Mouse (Mus musculus) common myeloid progenitor, adult 5-6 weeks (primary cell): ENCODE results near the gene Usp18. TPM values are rescaled to one million over a fixed set of nuclear protein-coding genes. Genes with fewer than 3 reads are reported as not detected.

Source experiments
- ATAC-seq: replicated peaks from 2 replicates; pipeline ENCODE4 v1.8.0; 2016; ENCODE audit warnings: low read depth, mild to moderate bottlenecking, moderate TSS enrichment, inconsistent platforms; ENCODE audit not compliant: poor library complexity, severe bottlenecking
- total RNA-seq: library from RNA; stranded (forward); fragments of 200-1000, 187-1606 nt; gene quantifications from 2 replicates; pipeline ENCODE4 v1.2.3, GENCODE M21; 2017

Usp18 gene
- total RNA-seq = 2.6 and 9.0 TPM in 2 replicates

GRCm38 (mm10) chr6:121245127-121246036 is at the start of gene Usp18:
Gene Usp18 (plus strand): TSS chr6:121245906.
- peak; percentile 94 for ATAC-seq

- ATAC-seq = no peak
Measured at GRCm38 (mm10) chr6:121197807-121198365, 47.8 kb upstream of the Usp18 start.

GRCm38 (mm10) chr6:121200458-121200857 is 45.2 kb upstream of the Usp18 start:
- no peak for ATAC-seq

- no peak for ATAC-seq
Measured at GRCm38 (mm10) chr6:121202026-121202425, 43.7 kb upstream of the Usp18 start.

GRCm38 (mm10) chr6:121206481-121206880 is 39.2 kb upstream of the Usp18 start:
- ATAC-seq = no peak

- ATAC-seq = no peak
Measured at GRCm38 (mm10) chr6:121209584-121209983, 36.1 kb upstream of the Usp18 start.

DNA sequence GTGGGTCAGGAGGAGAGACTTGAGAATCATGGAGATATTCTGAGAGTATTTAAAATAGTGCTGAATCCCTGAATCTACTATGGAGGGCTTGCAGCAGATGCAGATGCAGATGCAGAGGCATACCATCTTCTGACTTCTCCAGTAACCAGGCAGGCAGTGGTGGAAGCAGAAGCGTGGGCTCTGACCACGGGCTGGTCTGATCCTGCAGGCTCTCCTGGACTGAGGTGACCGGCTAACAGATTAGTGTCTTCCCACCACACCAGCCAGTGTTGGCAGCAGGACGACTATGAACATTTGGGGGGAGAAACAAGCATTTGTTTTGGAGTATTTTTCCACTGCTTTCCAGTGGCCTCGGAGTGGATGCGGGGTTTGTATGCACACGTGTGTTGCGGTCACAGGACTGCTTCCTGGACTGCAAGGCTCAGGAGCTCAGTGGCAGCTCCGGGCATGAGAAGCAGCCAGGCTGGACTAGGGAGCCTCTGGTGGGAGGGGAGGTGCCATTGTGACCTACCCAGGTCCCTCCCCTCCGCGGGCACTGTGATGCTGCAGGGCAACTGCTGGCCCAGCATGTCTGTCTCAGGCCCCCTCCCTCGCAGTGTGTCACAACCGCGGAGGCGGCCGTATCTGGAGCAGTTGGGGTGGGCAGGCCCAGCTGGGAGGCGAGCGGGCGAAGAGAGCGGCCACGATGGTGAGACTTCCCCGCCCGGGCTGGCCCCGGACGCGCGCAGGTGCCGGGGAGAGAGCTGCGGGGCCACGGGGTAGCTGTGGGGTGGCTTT is 35.4 kb upstream of the Usp18 start, which contains the start of gene Tuba8:
Gene Tuba8 (plus strand): TSS at position 548 of the 777 bp plus-strand sequence.
- ATAC-seq = peak; percentile 69

DNA sequence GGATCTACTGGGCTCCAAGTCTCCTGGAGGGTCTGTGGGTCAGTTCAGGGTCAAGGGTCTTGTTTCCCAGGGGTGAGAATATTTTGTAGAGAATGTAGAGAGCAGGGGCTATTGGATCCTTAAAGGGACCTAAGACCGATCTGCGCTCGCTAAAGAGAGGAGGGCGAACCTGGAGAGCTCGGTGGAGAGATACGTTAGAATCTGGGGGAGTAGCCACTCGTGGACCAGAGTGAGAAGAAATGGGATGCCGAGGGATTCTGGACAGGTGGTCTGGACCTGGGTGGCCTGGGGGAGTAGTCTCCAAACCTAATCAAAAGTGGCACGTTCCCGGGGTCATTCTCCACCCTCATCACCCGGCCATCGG is 34.8 kb upstream of the Usp18 start:
- ATAC-seq = no peak

- ATAC-seq = no peak
Measured at GRCm38 (mm10) chr6:121211743-121212142, 34.0 kb upstream of the Usp18 start.

DNA sequence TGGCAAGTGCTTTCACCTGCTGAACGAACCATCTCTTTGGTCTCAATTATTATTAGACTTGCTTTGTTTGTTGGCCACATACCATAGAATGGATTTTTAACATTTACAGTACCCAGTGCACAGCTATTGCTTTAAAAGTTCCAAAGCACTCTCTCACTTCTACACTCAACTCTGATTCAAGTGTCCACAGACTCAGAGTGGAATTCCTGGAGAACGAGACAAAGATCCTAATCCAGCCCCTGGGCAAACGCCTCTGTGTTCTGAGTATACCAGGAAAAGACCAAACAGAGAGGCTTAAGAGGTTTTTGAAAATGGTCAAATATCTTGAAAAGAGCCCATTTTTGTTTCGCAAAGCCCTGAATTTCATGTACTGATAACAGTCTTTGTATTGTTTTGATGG is 32.7 kb upstream of the Usp18 start:
- no peak for ATAC-seq

DNA sequence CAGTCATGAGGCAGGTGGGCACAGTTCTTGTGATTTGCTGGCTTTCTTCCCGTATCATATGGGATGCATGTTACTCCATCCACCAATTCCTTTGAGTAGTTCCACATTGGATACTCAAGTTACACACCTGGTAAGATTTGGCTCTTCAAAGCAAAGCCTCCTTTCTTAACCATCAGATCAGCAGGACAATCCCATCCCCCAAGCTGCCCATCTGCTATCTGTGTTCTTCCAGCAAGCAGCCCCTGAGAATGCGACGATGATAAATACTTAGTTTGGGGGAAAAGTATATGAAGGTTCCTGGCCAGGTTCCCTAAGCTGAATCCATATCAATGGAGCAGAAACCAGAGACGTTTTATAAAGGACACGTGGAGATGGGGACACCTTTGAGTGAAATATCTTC is 31.5 kb upstream of the Usp18 start:
- ATAC-seq = no peak

- ATAC-seq = peak; percentile 68
Measured at GRCm38 (mm10) chr6:121214667-121215330, 30.9 kb upstream of the Usp18 start.

DNA sequence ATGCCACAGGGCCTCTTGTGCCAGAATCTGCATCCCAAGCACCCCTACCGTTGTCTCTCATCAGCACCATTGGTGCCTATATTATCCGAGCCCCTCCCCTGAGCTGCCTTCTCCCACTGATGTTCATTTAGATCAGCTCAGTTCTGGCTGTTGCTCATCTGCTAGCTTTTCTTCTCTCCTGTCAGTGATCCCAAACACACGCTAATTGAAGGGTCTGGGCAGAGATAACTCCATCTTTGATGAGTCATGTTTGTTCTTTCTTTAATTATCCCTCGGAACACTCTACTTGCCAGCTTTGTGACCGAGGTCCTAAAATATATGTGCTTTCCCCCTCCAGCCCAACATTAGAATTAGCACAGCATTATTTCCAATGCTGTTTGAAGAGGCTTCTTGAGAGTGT is 30.4 kb upstream of the Usp18 start:
- no peak for ATAC-seq

DNA sequence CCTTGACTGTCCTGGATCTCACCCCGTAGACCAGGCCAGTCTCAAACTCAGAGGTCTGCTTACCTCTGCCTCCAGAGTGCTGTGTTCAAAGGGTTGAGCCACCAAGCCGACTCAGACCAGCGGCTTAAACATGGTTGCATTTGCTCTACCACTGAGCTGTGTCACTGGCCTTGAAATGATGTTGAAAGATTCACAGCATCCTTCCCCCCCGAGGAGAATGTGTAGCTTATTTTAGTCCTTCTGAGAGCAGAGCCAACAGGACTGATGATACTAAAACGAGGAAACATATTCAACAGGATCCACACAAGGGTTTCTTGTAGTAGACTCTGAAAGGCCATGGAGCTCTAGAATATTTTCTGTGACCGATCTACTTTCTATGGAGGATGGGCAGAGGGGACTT is 29.8 kb upstream of the Usp18 start:
- no peak for ATAC-seq

GRCm38 (mm10) chr6:121216589-121217255 is 29.0 kb upstream of the Usp18 start:
- no peak for ATAC-seq

GRCm38 (mm10) chr6:121218002-121218401 is 27.7 kb upstream of the Usp18 start:
- ATAC-seq = 0 out of 2 replicates have a peak, but pooled peaks have one; percentile 4

DNA sequence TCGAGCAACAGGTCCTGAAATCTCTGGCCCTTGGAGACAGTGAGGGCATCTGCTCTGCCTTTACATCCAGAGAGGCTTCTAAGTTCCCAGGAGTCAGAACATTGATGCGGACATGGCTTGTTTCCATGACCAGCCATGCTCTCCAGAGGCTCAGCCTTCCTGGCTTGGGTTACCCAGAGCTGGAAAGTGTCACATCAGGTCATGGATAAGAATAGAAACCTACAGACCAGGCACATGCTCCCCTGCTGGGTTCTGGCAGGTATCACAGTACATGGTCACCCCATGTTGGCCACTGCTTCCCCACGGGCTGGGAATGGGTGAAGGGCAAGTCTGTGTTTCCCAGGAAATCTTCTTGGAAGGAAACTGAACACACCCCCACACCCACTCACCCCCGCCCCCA is 26.3 kb upstream of the Usp18 start:
- no peak for ATAC-seq

DNA sequence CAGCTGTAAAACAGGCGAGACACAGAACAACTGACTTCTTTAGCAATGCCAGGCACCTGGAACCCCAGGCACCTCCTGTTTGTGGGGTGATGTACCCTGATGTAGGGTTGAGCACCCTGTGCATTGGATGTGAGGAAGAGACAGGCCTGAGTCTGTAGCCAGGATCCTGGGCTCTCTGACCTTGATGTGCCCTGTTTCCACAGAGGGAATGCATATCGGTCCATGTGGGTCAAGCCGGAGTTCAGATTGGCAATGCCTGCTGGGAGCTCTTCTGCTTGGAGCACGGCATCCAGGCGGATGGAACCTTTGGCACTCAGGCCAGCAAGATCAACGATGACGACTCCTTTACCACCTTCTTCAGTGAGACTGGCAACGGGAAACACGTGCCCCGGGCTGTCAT is 25.5 kb upstream of the Usp18 start:
- no peak for ATAC-seq

- ATAC-seq = no peak
Measured at GRCm38 (mm10) chr6:121221876-121222597, 23.7 kb upstream of the Usp18 start.
